Mouse (Mus musculus): ENCODE data around the gene D830030K20Rik. TPM values are rescaled to one million over a fixed set of nuclear protein-coding genes. Genes with fewer than 3 reads are reported as not detected.

Gene D830030K20Rik
- 26.0 TPM for polyA plus RNA-seq (2017; shearing (Covaris generic))

DNA sequence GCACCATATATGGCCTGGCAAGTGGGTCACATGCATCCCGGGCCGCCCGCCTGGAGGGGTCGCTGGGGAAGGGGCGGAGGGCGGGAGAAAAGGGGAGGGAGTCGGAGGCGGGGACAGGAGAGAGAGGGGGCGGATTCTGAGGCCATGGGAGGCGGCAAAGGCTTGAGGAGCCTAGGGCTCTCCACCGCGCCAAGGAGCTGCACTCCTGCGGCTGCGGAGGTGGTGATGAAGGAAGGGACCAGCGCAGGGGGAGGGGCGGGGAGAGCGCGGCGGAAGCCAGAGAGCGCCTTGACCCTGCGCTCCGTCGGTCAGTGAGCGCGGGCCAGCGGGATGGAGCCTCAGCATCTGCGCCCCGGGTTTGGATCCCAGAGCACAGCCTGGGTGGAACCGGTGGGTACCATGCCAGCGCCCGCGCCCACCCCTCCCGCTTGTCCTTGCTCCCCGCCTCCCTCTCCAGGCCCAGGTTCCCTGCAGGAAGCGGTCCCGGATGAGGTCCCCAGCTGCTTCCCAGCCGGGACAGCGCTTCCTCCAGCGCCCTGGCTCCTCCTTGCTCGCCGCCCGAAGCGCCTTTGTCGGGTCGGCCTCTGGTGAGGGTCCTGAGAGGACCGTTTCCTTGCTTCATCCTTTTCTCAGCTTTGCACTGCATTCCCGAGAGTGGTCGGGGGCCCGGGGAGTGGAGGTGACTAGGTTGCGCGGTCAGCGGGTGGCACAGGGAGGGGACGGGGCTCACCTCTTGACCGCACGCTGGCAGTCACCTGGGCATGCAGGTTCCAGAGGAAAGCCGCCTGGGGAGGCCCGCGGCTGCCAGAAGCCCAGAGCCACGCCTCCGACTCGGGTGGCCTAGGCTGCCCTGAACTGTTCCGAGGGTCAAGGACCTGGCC lies at the start of gene D830030K20Rik:
TSS of gene D830030K20Rik (plus strand) at position 217 of the 881 bp plus-strand sequence.

DNA sequence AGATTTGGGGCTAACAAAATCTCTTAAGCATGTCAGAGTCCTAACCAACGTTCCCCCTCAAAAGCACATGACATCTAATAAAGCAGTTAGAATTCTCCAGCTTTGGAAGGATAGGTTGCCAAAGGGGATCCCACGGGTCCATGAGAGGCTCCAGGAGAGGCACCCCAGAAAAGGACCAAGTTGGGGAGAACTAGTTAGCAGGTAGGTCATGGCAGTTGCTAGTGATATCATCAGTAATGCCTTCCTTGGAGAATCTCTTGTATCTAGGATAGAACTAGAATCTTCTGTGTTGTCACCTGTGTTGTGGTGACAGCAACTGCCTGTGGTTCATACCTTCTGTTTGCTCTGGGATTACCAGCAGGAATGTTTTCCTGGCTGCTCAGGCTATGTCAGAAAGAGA lies 20.3 kb upstream of the D830030K20Rik start, which contains the start of gene Gm5795:
TSS of gene Gm5795 (plus strand) at position 301 of the 400 bp plus-strand sequence.

Other genes starting within 250 kb of the D830030K20Rik start
- gene Gm2888, start 178.5 kb upstream of the D830030K20Rik start, polyA plus RNA-seq (2017; shearing (Covaris generic)) = not detected
- 2.3 TPM for gene Gm2897, start 159.2 kb upstream of the D830030K20Rik start, polyA plus RNA-seq (2017; shearing (Covaris generic))
- not detected for gene Gm10340, start 74.5 kb upstream of the D830030K20Rik start, polyA plus RNA-seq (2017; shearing (Covaris generic))
- gene Gm5795, start 20.2 kb upstream of the D830030K20Rik start, polyA plus RNA-seq (2017; shearing (Covaris generic)) = not detected
- 5.0 TPM for gene Gm2956, start 124.1 kb downstream of the D830030K20Rik start, polyA plus RNA-seq (2017; shearing (Covaris generic))
- not detected for gene Gm10413, start 186.6 kb downstream of the D830030K20Rik start, polyA plus RNA-seq (2017; shearing (Covaris generic))
- gene Gm10409, start 204.1 kb downstream of the D830030K20Rik start, polyA plus RNA-seq (2017; shearing (Covaris generic)) = 6.4 TPM
- gene Gm3005, start 219.6 kb downstream of the D830030K20Rik start, polyA plus RNA-seq (2017; shearing (Covaris generic)) = 1.8 TPM
- gene Gm10408, start 240.9 kb downstream of the D830030K20Rik start, polyA plus RNA-seq (2017; shearing (Covaris generic)) = not detected

All from activated CD4-positive, CD25-positive, alpha-beta regulatory T cell, adult 9 weeks (primary cell).